24 mouse cellular contexts compared by ENCODE assay signal in genomic region chr9:114471892-114472291, GRCm38 (mm10). TPM values are rescaled to one million over a fixed set of nuclear protein-coding genes. Genes with fewer than 3 reads are reported as not detected.
"Had no signal": no experiment of that assay in that cellular context is flagged by ENCODE, and none has a peak within 500 bp of the region (broad histone marks: within the 10 kb centered on the region; RNA-seq: fewer than 3 reads in every experiment).

No protein-coding gene starts in this region.

- DNase-seq: retina, postnatal 1 day; right cerebral cortex, adult 18-20 months; right cerebral cortex, postnatal 14 days; right cerebral cortex, postnatal 25 days; right cerebral cortex, postnatal 4 days; spleen, adult 18-20 months; thymus, adult 18-20 months; thymus, adult 2 months; thymus, postnatal 14 days; thymus, postnatal 25 days; thymus, postnatal 36 days; thymus, postnatal 4 days had no signal

- H3K9me3 ChIP-seq: neural tube, embryonic 13.5 days; neural tube, embryonic 15.5 days; stomach, embryonic 15.5 days had no signal

- H3K4me3 ChIP-seq: neural tube, embryonic 13.5 days; neural tube, embryonic 15.5 days; stomach, embryonic 15.5 days had no signal

- H3K27me3 ChIP-seq: neural tube, embryonic 13.5 days; neural tube, embryonic 15.5 days; stomach, embryonic 15.5 days had no signal

- H3K36me3 ChIP-seq: neural tube, embryonic 15.5 days; stomach, embryonic 15.5 days had no signal

- H3K4me1 ChIP-seq: neural tube, embryonic 13.5 days; neural tube, embryonic 15.5 days; stomach, embryonic 15.5 days had no signal

- H3K4me2 ChIP-seq: neural tube, embryonic 13.5 days; neural tube, embryonic 15.5 days; stomach, embryonic 15.5 days had no signal

- H3K9ac ChIP-seq: neural tube, embryonic 13.5 days; neural tube, embryonic 15.5 days; stomach, embryonic 15.5 days had no signal

- H3K27ac ChIP-seq: neural tube, embryonic 13.5 days; neural tube, embryonic 15.5 days; stomach, embryonic 15.5 days; stomach, postnatal 0 days had no signal

RNA-seq across cellular contexts. Expression of gene Ccr4, which starts 32.8 kb away (rescaled TPM):
- total RNA-seq: neutrophil, adult 5-6 weeks had no signal
- polyA plus RNA-seq: neural tube, embryonic 13.5 days; neural tube, embryonic 14.5 days; neural tube, embryonic 15.5 days; stomach, embryonic 14.5 days; stomach, postnatal 0 days had no signal

RNA-seq across cellular contexts. Expression of gene C130032M10Rik, which starts 43.6 kb away (rescaled TPM):
- total RNA-seq: neutrophil, adult 5-6 weeks had no signal
- polyA plus RNA-seq: neural tube, embryonic 13.5 days; neural tube, embryonic 14.5 days; neural tube, embryonic 15.5 days; small intestine, adult 2 months; spleen, adult 2 months; stomach, embryonic 14.5 days; stomach, postnatal 0 days; testis, adult 2 months; thymus, adult 2 months; thymus, postnatal 0 days; urinary bladder, adult 2 months had no signal
